Mouse (Mus musculus): Measurements from ENCODE around the gene Sdhaf3.

- TF ChIP-seq EP300 (IDR thresholded peaks at IDR 0.05; ENCODE audit: low read depth) = no peak
- no peak for TF ChIP-seq CTCF (IDR thresholded peaks at IDR 0.05; ENCODE audit: low read depth)
These were observed 15.0 kb upstream of the Sdhaf3 start for GRCm38 (mm10) chr6:6940845-6941244.

Measured in heart, postnatal 0 days (tissue).